Mouse (Mus musculus) urinary bladder, postnatal 25 days (tissue): ENCODE measurements around the gene Sult2a5.

Source experiments
- DNase-seq: peaks from one replicate; pipeline ENCODE4 v3.0.0; 2022; ENCODE audit warnings: low spot score

Gene Sult2a5

DNA sequence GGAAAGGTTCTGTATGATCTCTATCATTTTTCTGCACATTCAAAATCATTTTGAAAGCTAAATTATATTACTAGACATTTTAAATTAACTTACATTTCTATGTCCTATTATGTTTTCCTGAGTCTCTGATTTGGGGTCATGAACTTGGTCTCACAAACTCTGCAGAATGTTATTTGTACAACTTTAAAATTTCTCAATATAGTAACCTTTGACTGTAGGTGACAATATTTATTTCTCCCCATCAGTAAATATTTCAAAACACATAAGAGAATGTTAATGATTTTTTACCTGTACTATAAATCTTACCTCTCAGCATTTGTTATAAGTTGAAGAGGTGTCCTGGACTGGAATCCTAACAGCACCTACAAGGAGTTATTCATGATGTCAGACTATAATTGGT is at the start of gene Sult2a5:
Sult2a5 (plus strand) TSS at position 301 of the 400 bp plus-strand sequence.
- no peak for DNase-seq
